Mouse (Mus musculus) limb, embryonic 13.5 days (tissue): ENCODE measurements around the gene Etl4. TPM values are rescaled to one million over a fixed set of nuclear protein-coding genes. Genes with fewer than 3 reads are reported as not detected.
"Not testable (repeated sequence)": the region's sequence is repeated elsewhere in the genome, so short reads cannot be mapped to it uniquely, and the experiment has no call there.

ENCODE experiments used
- ATAC-seq: fragments of 200-750 bp; cut with Nextera tagmentation; 2 replicates; pipeline ENCODE4 v1.8.0; 2017; ENCODE audit warnings: low read depth, moderate number of reproducible peaks, moderate TSS enrichment; ENCODE audit not compliant: low FRiP score
- H3K27ac ChIP-seq: fragments of 300-500 bp; sonication (generic); 2 replicates; pipeline ENCODE4 v1.5.1; 2015; ENCODE audit warnings: inconsistent platforms, mild to moderate bottlenecking, moderate library complexity
- H3K27me3 ChIP-seq: fragments of 300-500 bp; sonication (generic); 2 replicates; pipeline ENCODE4 v1.6.1; 2015; ENCODE audit warnings: mild to moderate bottlenecking, inconsistent platforms
- H3K36me3 ChIP-seq: fragments of 300-500 bp; sonication (generic); 2 replicates; pipeline ENCODE4 v1.6.1; 2015; ENCODE audit warnings: inconsistent platforms, mild to moderate bottlenecking, moderate library complexity
- H3K4me1 ChIP-seq: fragments of 300-500 bp; sonication (generic); 2 replicates; pipeline ENCODE4 v1.6.1; 2015; ENCODE audit warnings: inconsistent platforms
- H3K4me2 ChIP-seq: fragments of 300-500 bp; sonication (generic); replicated peaks from 2 replicates; pipeline ENCODE4 v1.6.1; 2015; ENCODE audit warnings: inconsistent platforms, mild to moderate bottlenecking, moderate library complexity
- H3K4me3 ChIP-seq: fragments of 300-500 bp; sonication (generic); 2 replicates; pipeline ENCODE4 v1.5.1; 2015; ENCODE audit warnings: moderate library complexity, mild to moderate bottlenecking, inconsistent platforms
- H3K9ac ChIP-seq: fragments of 300-500 bp; sonication (generic); 2 replicates; pipeline ENCODE4 v1.6.1; 2015; ENCODE audit warnings: mild to moderate bottlenecking, inconsistent platforms
- H3K9me3 ChIP-seq: fragments of 300-500 bp; sonication (generic); 2 replicates; pipeline ENCODE4 v1.6.1; 2016; ENCODE audit warnings: inconsistent platforms
- WGBS: fragments of 180-500 bp; shearing (Covaris S2); methylation state at CpG from one replicate; pipeline ENCODE4 v1.1.7; 2015; 5-methylcytosine and 5-hydroxymethylcytosine counted together
- polyA plus RNA-seq: library from polyadenylated mRNA; unstranded; fragments of >200 nt; fragmentation: Nextera tagmentation; extraction: Ambion mirVana; gene quantifications from 2 replicates; pipeline ENCODE4 v1.2.1, GENCODE M21; 2015

The Etl4 gene
- polyA plus RNA-seq, 1 experiment from 2014 or later = 25.6 TPM

- H3K9me3 ChIP-seq, H3K36me3 ChIP-seq, H3K4me3 ChIP-seq, H3K27me3 ChIP-seq, ATAC-seq, H3K27ac ChIP-seq, H3K4me2 ChIP-seq, H3K9ac ChIP-seq, H3K4me1 ChIP-seq: not testable (repeated sequence)
- WGBS = 81% methylated on average over 6 of the region's 6 CpGs
Observed at GRCm38 (mm10) chr2:20176456-20177184, 267.0 kb downstream of the Etl4 start.

DNA sequence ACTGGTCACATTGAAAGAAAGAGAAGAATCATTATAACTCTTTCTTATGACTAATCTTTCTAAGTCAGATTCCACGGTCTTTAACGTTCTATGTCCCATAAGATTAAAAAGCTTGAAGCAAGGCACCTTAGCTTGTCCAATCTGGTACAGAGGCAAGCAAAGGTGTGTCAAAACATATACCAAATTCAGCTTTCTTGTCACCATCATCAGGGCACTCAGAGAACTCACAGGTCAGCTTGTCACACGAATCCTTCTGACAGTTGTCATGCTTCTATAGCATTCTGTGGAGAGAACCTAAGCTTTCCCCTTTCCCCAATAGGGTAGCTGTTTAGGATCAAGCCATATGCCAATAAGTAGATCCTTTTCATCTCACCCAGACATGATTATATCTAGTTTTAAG is 267.7 kb downstream of the Etl4 start:
- not testable (repeated sequence) for H3K27ac ChIP-seq, H3K4me2 ChIP-seq, H3K9me3 ChIP-seq, H3K4me1 ChIP-seq, H3K36me3 ChIP-seq, ATAC-seq, H3K27me3 ChIP-seq, H3K4me3 ChIP-seq, H3K9ac ChIP-seq
- 87% methylated on average over 3 of the region's 3 CpGs for WGBS

GRCm38 (mm10) chr2:20180561-20180960 is 271.0 kb downstream of the Etl4 start:
- not testable (repeated sequence) for H3K4me3 ChIP-seq, H3K27me3 ChIP-seq, H3K4me2 ChIP-seq, H3K4me1 ChIP-seq, H3K27ac ChIP-seq, H3K9me3 ChIP-seq, ATAC-seq, H3K36me3 ChIP-seq, H3K9ac ChIP-seq
- WGBS = 90% methylated on average over 5 of the region's 5 CpGs

- H3K9ac ChIP-seq, H3K9me3 ChIP-seq, H3K27me3 ChIP-seq, H3K4me1 ChIP-seq, H3K27ac ChIP-seq, H3K36me3 ChIP-seq, H3K4me3 ChIP-seq, H3K4me2 ChIP-seq, ATAC-seq: not testable (repeated sequence)
- 89% methylated on average over 7 of the region's 7 CpGs for WGBS
Observed at GRCm38 (mm10) chr2:20187223-20187622, 277.6 kb downstream of the Etl4 start.

DNA sequence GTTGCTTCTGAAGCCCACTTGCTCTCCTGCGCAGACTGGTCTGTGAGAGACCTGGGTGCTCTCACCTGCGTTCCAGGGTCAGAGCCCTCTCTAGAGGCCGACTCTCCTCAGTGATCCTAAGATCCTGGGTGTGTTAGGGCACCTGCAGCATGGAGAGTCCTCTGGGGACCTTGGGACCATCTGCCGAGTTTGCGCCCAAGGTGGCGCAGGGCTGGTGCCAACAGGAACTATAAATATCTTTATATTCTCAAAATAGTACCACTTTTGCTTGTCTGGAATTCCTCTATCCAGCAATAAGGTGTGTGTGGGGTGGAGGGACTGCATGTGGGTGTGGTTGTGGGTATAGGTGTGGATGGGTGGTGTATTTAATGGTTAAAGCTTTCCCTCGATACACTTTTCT is 293.4 kb downstream of the Etl4 start:
- no peak for ATAC-seq
- Histone ChIP-seq H3K9me3 (no peaks in the 10 kb centered on the region), H3K4me2 (no peak overlapping the region), H3K27ac (no peak overlapping the region), H3K27me3 (no peaks in the 10 kb centered on the region), H3K4me1 (no peaks in the 10 kb centered on the region), H3K36me3 (no peaks in the 10 kb centered on the region), H3K9ac (no peak overlapping the region), H3K4me3 (no peak overlapping the region)
- 84% methylated on average over 7 of the region's 7 CpGs for WGBS

DNA sequence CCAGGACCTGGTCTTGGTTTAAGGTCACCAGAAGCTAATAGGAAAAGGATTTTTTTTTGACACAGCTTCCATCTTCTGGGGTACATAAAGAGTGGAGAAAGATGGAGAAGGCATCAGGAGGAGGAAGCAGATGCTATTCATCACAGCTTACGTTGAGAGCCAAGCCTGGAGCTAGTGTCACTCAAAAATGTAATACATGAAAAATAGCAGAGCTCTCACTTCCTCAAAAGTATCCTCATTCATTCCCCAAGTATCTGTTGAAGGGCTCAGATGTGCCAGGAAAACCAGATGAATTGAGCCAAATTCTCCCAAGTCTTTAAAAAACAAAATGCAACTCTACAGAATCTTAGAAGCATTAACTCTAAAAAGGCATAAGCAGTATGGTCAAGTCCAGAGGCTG is 297.1 kb downstream of the Etl4 start:
- no peak overlapping the region for H3K27ac ChIP-seq
- 58% methylated on average over 1 of the region's 1 CpGs for WGBS
- H3K9ac ChIP-seq = no peak overlapping the region
- no peaks in the 10 kb centered on the region for H3K9me3 ChIP-seq
- no peak overlapping the region for H3K4me3 ChIP-seq
- no peak overlapping the region for H3K4me2 ChIP-seq
- no peaks in the 10 kb centered on the region for H3K27me3 ChIP-seq
- H3K4me1 ChIP-seq = no peaks in the 10 kb centered on the region
- H3K36me3 ChIP-seq = no peaks in the 10 kb centered on the region
- ATAC-seq = no peak

GRCm38 (mm10) chr2:20208683-20209194 is 299.2 kb downstream of the Etl4 start:
- H3K4me2 ChIP-seq = no peak overlapping the region
- no peaks in the 10 kb centered on the region for H3K36me3 ChIP-seq
- H3K9me3 ChIP-seq = no peaks in the 10 kb centered on the region
- no peak overlapping the region for H3K4me3 ChIP-seq
- no peaks in the 10 kb centered on the region for H3K4me1 ChIP-seq
- no peaks in the 10 kb centered on the region for H3K27me3 ChIP-seq
- 73% methylated on average over 3 of the region's 3 CpGs for WGBS
- ATAC-seq = no peak
- no peak overlapping the region for H3K27ac ChIP-seq
- H3K9ac ChIP-seq = no peak overlapping the region

- H3K4me3 ChIP-seq = no peak overlapping the region
- no peak for ATAC-seq
Observed at GRCm38 (mm10) chr2:20209359-20209758, 299.8 kb downstream of the Etl4 start.

GRCm38 (mm10) chr2:20216275-20216674 is 306.7 kb downstream of the Etl4 start:
- no peak overlapping the region for H3K9ac ChIP-seq
- no peaks in the 10 kb centered on the region for H3K27me3 ChIP-seq
- H3K4me3 ChIP-seq = no peak overlapping the region
- no peak overlapping the region for H3K27ac ChIP-seq
- ATAC-seq = no peak
- 90% methylated on average over 2 of the region's 2 CpGs for WGBS
- no peaks in the 10 kb centered on the region for H3K9me3 ChIP-seq
- H3K4me2 ChIP-seq = no peak overlapping the region
- no peaks in the 10 kb centered on the region for H3K4me1 ChIP-seq
- no peaks in the 10 kb centered on the region for H3K36me3 ChIP-seq

More at GRCm38 (mm10) chr2:20209359-20209758, 299.8 kb downstream of the Etl4 start:
- WGBS = 66% methylated on average over 4 of the region's 4 CpGs
- Histone ChIP-seq H3K36me3 (no peaks in the 10 kb centered on the region), H3K27ac (no peak overlapping the region), H3K9ac (no peak overlapping the region), H3K9me3 (no peaks in the 10 kb centered on the region), H3K27me3 (no peaks in the 10 kb centered on the region), H3K4me1 (no peaks in the 10 kb centered on the region), H3K4me2 (no peak overlapping the region)

GRCm38 (mm10) chr2:20216686-20217437 is 307.3 kb downstream of the Etl4 start:
- H3K27ac ChIP-seq = no peak overlapping the region
- no peaks in the 10 kb centered on the region for H3K4me1 ChIP-seq
- no peaks in the 10 kb centered on the region for H3K36me3 ChIP-seq
- no peak overlapping the region for H3K4me2 ChIP-seq
- ATAC-seq = no peak
- no peaks in the 10 kb centered on the region for H3K9me3 ChIP-seq
- no peak overlapping the region for H3K4me3 ChIP-seq
- 86% methylated on average over 5 of the region's 5 CpGs for WGBS
- H3K9ac ChIP-seq = no peak overlapping the region
- H3K27me3 ChIP-seq = no peaks in the 10 kb centered on the region

- no peak for ATAC-seq
- no peak overlapping the region for H3K4me2 ChIP-seq
- no peaks in the 10 kb centered on the region for H3K36me3 ChIP-seq
- WGBS = 39% methylated on average over 4 of the region's 4 CpGs
- no peak overlapping the region for H3K9ac ChIP-seq
- no peaks in the 10 kb centered on the region for H3K4me1 ChIP-seq
- H3K9me3 ChIP-seq = no peaks in the 10 kb centered on the region
- H3K4me3 ChIP-seq = no peak overlapping the region
- no peaks in the 10 kb centered on the region for H3K27me3 ChIP-seq
- H3K27ac ChIP-seq = no peak overlapping the region
Observed at GRCm38 (mm10) chr2:20231371-20231770, 321.8 kb downstream of the Etl4 start.

GRCm38 (mm10) chr2:20248043-20248664 is 338.6 kb downstream of the Etl4 start:
- Histone ChIP-seq H3K27me3 (no peaks in the 10 kb centered on the region), H3K4me2 (no peak overlapping the region), H3K4me1 (peaks cover 16% of the 10 kb centered on the region), H3K27ac (no peak overlapping the region), H3K4me3 (no peak overlapping the region), H3K9me3 (no peaks in the 10 kb centered on the region), H3K9ac (no peak overlapping the region), H3K36me3 (no peaks in the 10 kb centered on the region)
- peak; percentile 54; the same call in 1 of the 2 replicates for ATAC-seq
- 40% methylated on average over 4 of the region's 4 CpGs for WGBS
